Mouse (Mus musculus): ENCODE results near the gene Agfg1. TPM values are rescaled to one million over a fixed set of nuclear protein-coding genes. Genes with fewer than 3 reads are reported as not detected.
A peak's percentile ranks its signal among the peaks of the same experiment; 100 is the strongest.
"Not testable (repeated sequence)": the region's sequence is repeated elsewhere in the genome, so short reads cannot be mapped to it uniquely, and the experiment has no call there.

Gene Agfg1
- polyA plus RNA-seq, 2 experiments from 2014 or later: 18.8 to 32.8 TPM

- no peak for ATAC-seq
These were observed 73.7 kb downstream of the Agfg1 start, which contains the start of gene A030005L19Rik for GRCm38 (mm10) chr1:82913025-82913424. Gene A030005L19Rik, plus strand, starts transcription at chr1:82913325.

DNA sequence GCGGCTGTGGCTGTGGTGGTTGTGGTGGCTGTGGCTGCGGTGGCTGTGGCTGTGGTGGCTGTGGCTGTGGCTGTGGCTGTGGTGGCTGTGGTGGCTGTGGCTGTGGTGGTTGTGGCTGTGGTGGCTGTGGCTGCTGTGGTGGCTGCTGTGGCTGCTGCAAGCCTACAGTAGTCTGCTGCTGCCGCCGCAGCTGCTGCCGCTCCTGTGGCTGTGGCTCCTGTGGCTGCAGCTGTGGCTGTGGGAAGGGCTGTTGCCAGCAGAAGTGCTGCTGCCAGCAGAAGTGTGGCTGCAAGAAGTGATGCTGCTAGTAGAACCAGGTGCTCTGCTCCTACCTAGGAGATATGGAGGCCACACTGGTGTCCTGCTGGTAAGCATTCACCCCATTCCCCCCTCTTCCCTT is 74.2 kb downstream of the Agfg1 start:
- ATAC-seq: not testable (repeated sequence)

DNA sequence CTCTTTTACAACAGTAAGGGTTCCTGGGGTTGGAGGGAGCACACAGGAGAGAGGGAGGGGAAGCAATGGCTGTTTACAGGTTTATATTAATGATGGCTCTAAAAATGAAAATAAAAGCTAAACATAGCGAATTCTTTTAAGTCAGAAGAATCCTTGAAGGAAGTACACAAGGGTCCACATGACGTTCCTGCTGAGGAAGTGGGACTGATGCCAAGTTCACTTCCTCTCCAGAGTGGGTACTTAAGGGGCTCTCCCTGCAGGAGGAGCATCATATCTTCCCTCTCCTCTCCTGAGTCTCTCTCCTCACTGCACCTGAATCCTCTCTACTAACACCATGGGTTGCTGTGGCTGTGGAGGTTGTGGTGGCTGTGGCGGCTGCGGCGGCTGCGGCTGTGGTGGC is 85.4 kb downstream of the Agfg1 start, which contains the start of gene A030014E15Rik:
Gene A030014E15Rik (plus strand): TSS at position 268 of the 400 bp plus-strand sequence.
- ATAC-seq: no peak

- not testable (repeated sequence) for ATAC-seq
These were observed 91.3 kb downstream of the Agfg1 start for GRCm38 (mm10) chr1:82930558-82930957.

DNA sequence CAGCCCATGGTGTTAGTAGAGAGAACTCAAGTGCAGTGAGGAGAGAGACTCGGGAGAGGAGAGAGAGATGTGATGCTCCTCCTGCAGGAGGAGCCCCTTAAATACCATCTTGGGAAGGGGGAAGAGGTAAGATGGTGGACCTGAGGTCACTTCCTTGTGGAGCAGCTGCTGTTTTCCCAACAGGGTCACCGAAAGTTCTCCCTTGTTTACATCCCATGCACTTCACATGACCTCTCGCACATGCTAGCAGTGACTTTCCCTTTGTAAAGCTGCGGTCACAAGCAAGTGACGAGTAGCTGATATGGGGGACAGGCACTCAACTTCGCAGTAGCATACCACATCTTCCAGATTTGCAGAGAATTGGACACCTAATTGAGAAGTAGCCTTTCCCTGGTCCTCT is 92.0 kb downstream of the Agfg1 start, which contains the start of gene Gm6217:
Gene Gm6217 (minus strand): TSS at position 74 of the 400 bp plus-strand sequence.
- ATAC-seq: not testable (repeated sequence)

GRCm38 (mm10) chr1:82938666-82939065 is 99.4 kb downstream of the Agfg1 start:
- ATAC-seq: no peak

DNA sequence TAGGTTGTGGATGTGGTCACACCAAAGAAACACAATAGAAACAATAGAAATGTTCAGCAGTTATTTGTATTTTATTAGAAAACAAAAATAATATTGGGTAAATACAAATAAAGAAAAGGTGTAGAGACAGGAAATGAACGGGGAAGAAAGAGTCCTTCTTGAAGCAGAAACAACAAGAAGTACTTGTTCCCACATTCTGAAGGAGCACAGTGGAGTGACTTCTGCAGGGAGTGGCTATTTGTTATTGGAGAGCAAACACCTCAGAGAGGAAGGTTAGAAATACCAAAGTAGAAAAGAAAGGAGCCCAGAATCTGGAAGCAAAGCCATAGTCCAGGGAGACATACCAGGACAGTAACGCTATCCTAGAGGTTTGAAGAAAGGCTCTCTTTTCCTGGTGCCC is 103.2 kb downstream of the Agfg1 start:
- not testable (repeated sequence) for ATAC-seq

- not testable (repeated sequence) for ATAC-seq
These were observed 104.0 kb downstream of the Agfg1 start, which contains the start of gene A030003K21Rik for GRCm38 (mm10) chr1:82943295-82943694. Gene A030003K21Rik, minus strand, starts transcription at chr1:82943388.

- ATAC-seq: peak; percentile 60
These were observed 106.7 kb downstream of the Agfg1 start for GRCm38 (mm10) chr1:82946029-82946428.

GRCm38 (mm10) chr1:82948601-82949000 is 109.3 kb downstream of the Agfg1 start:
- ATAC-seq: no peak

Other genes starting within 250 kb of the Agfg1 start
- 100 to 1,000 TPM in 1 of 2 experiments, 10 to 100 TPM in 1; 82.4 to 102 TPM for gene Mff, start 114.6 kb upstream of the Agfg1 start, polyA plus RNA-seq (2017; shearing (Covaris generic))
- gene Tm4sf20, start 71.0 kb upstream of the Agfg1 start, polyA plus RNA-seq (2017; shearing (Covaris generic)): 1 to 10 TPM in 1 of 2 experiments, under 1 TPM in 1; 0.43 to 1.4 TPM
- not detected for gene Gm47791, start 68.2 kb upstream of the Agfg1 start, polyA plus RNA-seq (2017; shearing (Covaris generic))
- gene A030005L19Rik, start 73.8 kb downstream of the Agfg1 start, polyA plus RNA-seq (2017; shearing (Covaris generic)): 1 to 10 TPM in 1 of 2 experiments, not detected in 1; 1.4 TPM
- gene A030014E15Rik, start 85.4 kb downstream of the Agfg1 start, polyA plus RNA-seq (2017; shearing (Covaris generic)): not detected
- not detected for gene Gm6217, start 91.9 kb downstream of the Agfg1 start, polyA plus RNA-seq (2017; shearing (Covaris generic))
- gene A030003K21Rik, start 103.9 kb downstream of the Agfg1 start, polyA plus RNA-seq (2017; shearing (Covaris generic)): not detected
- gene Gm7544, start 116.5 kb downstream of the Agfg1 start, polyA plus RNA-seq (2017; shearing (Covaris generic)): not detected
- gene Gm47955, start 120.8 kb downstream of the Agfg1 start, polyA plus RNA-seq (2017; shearing (Covaris generic)): not detected
- gene Gm47959, start 161.1 kb downstream of the Agfg1 start, polyA plus RNA-seq (2017; shearing (Covaris generic)): not detected
- gene Slc19a3, start 199.0 kb downstream of the Agfg1 start, polyA plus RNA-seq (2017; shearing (Covaris generic)): not detected
- gene Krtap28-10, start 203.0 kb downstream of the Agfg1 start, polyA plus RNA-seq (2017; shearing (Covaris generic)): not detected
- gene Gm47969, start 205.4 kb downstream of the Agfg1 start, polyA plus RNA-seq (2017; shearing (Covaris generic)): not detected
- gene A030005K14Rik, start 219.9 kb downstream of the Agfg1 start, polyA plus RNA-seq (2017; shearing (Covaris generic)): not detected
- gene Krtap28-13, start 221.4 kb downstream of the Agfg1 start, polyA plus RNA-seq (2017; shearing (Covaris generic)): not detected